Comparison of ENCODE assay signal across 10 mouse cellular contexts in the genomic region with DNA sequence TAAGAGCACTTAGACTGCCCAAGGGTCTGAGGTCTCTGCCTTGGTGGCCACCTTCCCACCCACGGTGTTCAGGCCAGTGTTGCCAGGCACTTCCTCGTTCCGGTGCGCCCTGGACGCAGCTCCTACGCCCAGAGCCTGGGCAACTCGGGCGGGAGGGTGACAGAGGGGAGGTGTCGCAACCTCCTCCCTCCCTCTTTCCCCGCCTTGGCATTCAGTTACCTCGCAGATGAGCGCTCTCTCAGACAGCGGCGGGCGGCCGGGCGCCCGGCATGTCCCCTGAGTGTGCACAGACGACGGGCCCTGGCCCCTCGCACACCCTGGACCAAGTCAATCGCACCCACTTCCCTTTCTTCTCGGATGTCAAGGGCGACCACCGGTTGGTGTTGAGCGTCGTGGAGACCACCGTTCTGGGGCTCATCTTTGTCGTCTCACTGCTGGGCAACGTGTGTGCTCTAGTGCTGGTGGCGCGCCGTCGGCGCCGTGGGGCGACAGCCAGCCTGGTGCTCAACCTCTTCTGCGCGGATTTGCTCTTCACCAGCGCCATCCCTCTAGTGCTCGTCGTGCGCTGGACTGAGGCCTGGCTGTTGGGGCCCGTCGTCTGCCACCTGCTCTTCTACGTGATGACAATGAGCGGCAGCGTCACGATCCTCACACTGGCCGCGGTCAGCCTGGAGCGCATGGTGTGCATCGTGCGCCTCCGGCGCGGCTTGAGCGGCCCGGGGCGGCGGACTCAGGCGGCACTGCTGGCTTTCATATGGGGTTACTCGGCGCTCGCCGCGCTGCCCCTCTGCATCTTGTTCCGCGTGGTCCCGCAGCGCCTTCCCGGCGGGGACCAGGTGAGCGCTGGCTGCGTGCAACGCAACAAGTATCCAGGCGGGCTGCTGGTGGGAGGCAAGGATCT. TPM values are rescaled to one million over a fixed set of nuclear protein-coding genes. Genes with fewer than 3 reads are reported as not detected.
DNase-seq lines count a peak whose midpoint lies in the region; ATAC-seq and TF ChIP-seq lines count a peak whose summit lies in the region.
"Had no signal": no experiment of that assay in that cellular context is flagged by ENCODE, and none has a peak within 500 bp of the region (broad histone marks: within the 10 kb centered on the region; RNA-seq: fewer than 3 reads in every experiment).

A gene (plus strand): TSS at position 214 of the 901 bp plus-strand sequence.

- H3K4me1 ChIP-seq in heart, embryonic 11.5 days (ENCODE audit: control insufficient read depth, insufficient read depth, low read length), result no peaks in the 10 kb centered on the region
- H3K4me1 ChIP-seq in ES-E14 (ENCODE audit: control insufficient read depth in 2 of 2, insufficient read depth in 2 of 2, low read length in 2 of 2, poor library complexity in 1 of 2), result peaks cover 2 to 5% of the 10 kb centered on the region in 2 experiments; a peak in 2 of 4 replicates
- H3K4me1 ChIP-seq in forebrain, embryonic 10.5 days, result peaks cover 22% of the 10 kb centered on the region
- H3K4me1 ChIP-seq in limb, embryonic 14.5 days (ENCODE audit: control insufficient read depth, insufficient read depth, low read length), result peaks cover 3% of the 10 kb centered on the region; the same call in 1 of the 2 replicates
- peaks cover 10% of the 10 kb centered on the region for H3K4me1 ChIP-seq in midbrain, embryonic 13.5 days (replicated peaks)

- no peak for DNase-seq in heart, postnatal 36 days
- no peak for DNase-seq in ES-E14 (ENCODE audit: low read depth, low spot score)
- DNase-seq in forebrain, embryonic 10.5 days (ENCODE audit: extremely low spot score, low spot score), result peak; percentile 26
- no peak for DNase-seq in limb, embryonic 14.5 days (ENCODE audit: low spot score)
- DNase-seq in layer of hippocampus, adult 18-20 months (ENCODE audit: low spot score in 2 of 2), result no peak
- DNase-seq in natural killer cell, adult 2 months (ENCODE audit: low spot score in 2 of 2), result no peak

- under 1% methylated on average over 77 of the region's 77 CpGs for WGBS in heart, embryonic 11.5 days (ENCODE audit: insufficient replicate concordance)
- under 1% methylated on average over 77 of the region's 77 CpGs for WGBS in forebrain, embryonic 10.5 days
- WGBS in limb, embryonic 14.5 days, result 1% methylated on average over 67 of the region's 77 CpGs
- WGBS in midbrain, embryonic 13.5 days, result under 1% methylated on average over 77 of the region's 77 CpGs

- no peak within 1 kb of the TSS for H3K27ac ChIP-seq in heart, embryonic 11.5 days (ENCODE audit: low read depth, low read length)
- H3K27ac ChIP-seq in ES-E14 (ENCODE audit: insufficient read depth, low read depth, low read length, poor library complexity, severe bottlenecking), result no peak within 1 kb of the TSS
- no peak within 1 kb of the TSS for H3K27ac ChIP-seq in forebrain, embryonic 10.5 days
- no peak within 1 kb of the TSS for H3K27ac ChIP-seq in limb, embryonic 14.5 days (replicated peaks; ENCODE audit: low read depth, low read length)
- no peak within 1 kb of the TSS for H3K27ac ChIP-seq in midbrain, embryonic 13.5 days

- peak within 1 kb of the TSS; percentile 61 for H3K4me2 ChIP-seq in heart, embryonic 11.5 days
- peak within 1 kb of the TSS; percentile 49 for H3K4me2 ChIP-seq in limb, embryonic 14.5 days (replicated peaks; ENCODE audit: low read depth, low read length, severe bottlenecking)
- peak within 1 kb of the TSS; percentile 58 for H3K4me2 ChIP-seq in midbrain, embryonic 13.5 days (replicated peaks)

- H3K36me3 ChIP-seq in heart, embryonic 11.5 days (ENCODE audit: control insufficient read depth, insufficient read depth, low read length), result no peaks in the 10 kb centered on the region
- H3K36me3 ChIP-seq in ES-E14 (ENCODE audit: control insufficient read depth, insufficient read depth, low read length, poor library complexity, severe bottlenecking), result no peaks in the 10 kb centered on the region
- H3K36me3 ChIP-seq in forebrain, embryonic 10.5 days (replicated peaks), result no peaks in the 10 kb centered on the region
- no peaks in the 10 kb centered on the region for H3K36me3 ChIP-seq in limb, embryonic 14.5 days (ENCODE audit: control insufficient read depth, insufficient read depth, low read length)
- H3K36me3 ChIP-seq in midbrain, embryonic 13.5 days, result no peaks in the 10 kb centered on the region

- no peaks in the 10 kb centered on the region for H3K9me3 ChIP-seq in heart, embryonic 11.5 days (replicated peaks; ENCODE audit: control insufficient read depth, low read length)
- H3K9me3 ChIP-seq in ES-E14 (ENCODE audit: control insufficient read depth, insufficient read depth, low read depth, low read length), result no peaks in the 10 kb centered on the region
- no peaks in the 10 kb centered on the region for H3K9me3 ChIP-seq in forebrain, embryonic 10.5 days
- no peaks in the 10 kb centered on the region for H3K9me3 ChIP-seq in limb, embryonic 14.5 days (ENCODE audit: control insufficient read depth, low read length)
- no peaks in the 10 kb centered on the region for H3K9me3 ChIP-seq in midbrain, embryonic 13.5 days

- in situ Hi-C loops in ES-E14 (cut with MboI; ENCODE audit: low sequenced_read_pairs in 2 of 2, unreplicated experiment in 2 of 2), result no loop called here

- H3K4me3 ChIP-seq in heart, embryonic 11.5 days (ENCODE audit: low read depth, low read length), result peak within 1 kb of the TSS; percentile 19
- peak within 1 kb of the TSS; percentile 52 to 69 for H3K4me3 ChIP-seq in ES-E14 (ENCODE audit: insufficient read depth in 1 of 2, low read depth in 1 of 2, low read length in 2 of 2, poor library complexity in 1 of 2, severe bottlenecking in 1 of 2)
- H3K4me3 ChIP-seq in forebrain, embryonic 10.5 days, result peak within 1 kb of the TSS; percentile 47
- H3K4me3 ChIP-seq in limb, embryonic 14.5 days (replicated peaks; ENCODE audit: low read length), result peak within 1 kb of the TSS; percentile 34
- peak within 1 kb of the TSS; percentile 34 for H3K4me3 ChIP-seq in midbrain, embryonic 13.5 days (replicated peaks)

- H3K9ac ChIP-seq in heart, embryonic 11.5 days (ENCODE audit: low read depth, low read length), result no peak within 1 kb of the TSS
- H3K9ac ChIP-seq in ES-E14 (ENCODE audit: insufficient read depth, low read depth, low read length, poor library complexity, severe bottlenecking), result peak within 1 kb of the TSS; percentile 65
- no peak within 1 kb of the TSS for H3K9ac ChIP-seq in limb, embryonic 14.5 days (ENCODE audit: low read depth, low read length, severe bottlenecking)
- no peak within 1 kb of the TSS; the same call in 1 of the 2 replicates for H3K9ac ChIP-seq in midbrain, embryonic 13.5 days (replicated peaks)

- TF ChIP-seq POLR2A in limb, embryonic 14.5 days (IDR thresholded peaks at IDR 0.05; ENCODE audit: borderline replicate concordance, extremely low read depth, insufficient read depth, insufficient read length), result no peak

- ATAC-seq in heart, embryonic 11.5 days (replicated peaks; ENCODE audit: insufficient number of reproducible peaks, low FRiP score, low TSS enrichment), result no peak
- ATAC-seq in limb, embryonic 14.5 days (ENCODE audit: low FRiP score, low read depth), result no peak
- ATAC-seq in midbrain, embryonic 13.5 days, result peak; percentile 55; the same call in 1 of the 2 replicates

- intact Hi-C loops in heart, postnatal 36 days (cut with DNase I), result no loop called here

- H3K27me3 ChIP-seq in heart, embryonic 11.5 days (ENCODE audit: control insufficient read depth, insufficient read depth, low read length), result peaks cover 60% of the 10 kb centered on the region
- H3K27me3 ChIP-seq in forebrain, embryonic 10.5 days (ENCODE audit: poor library complexity, severe bottlenecking), result peaks cover 79% of the 10 kb centered on the region
- peaks cover 34% of the 10 kb centered on the region for H3K27me3 ChIP-seq in limb, embryonic 14.5 days (ENCODE audit: control insufficient read depth, insufficient read depth, low read length)
- peaks cover 42% of the 10 kb centered on the region for H3K27me3 ChIP-seq in midbrain, embryonic 13.5 days

TF ChIP-seq in ES-E14, 5 proteins besides CTCF, POLR2A, EP300 and RAD21:
- TF ChIP-seq HCFC1 (IDR thresholded peaks at IDR 0.05; ENCODE audit: borderline replicate concordance, insufficient read depth, low read length), result no peak
- no peak for TF ChIP-seq CHD2 (IDR thresholded peaks at IDR 0.05; ENCODE audit: low read depth, low read length)
- no peak for TF ChIP-seq ZNF384 (IDR thresholded peaks at IDR 0.05; ENCODE audit: low read depth, low read length)
- no peak for TF ChIP-seq MAFK (IDR thresholded peaks at IDR 0.05; ENCODE audit: insufficient read depth, low read depth, low read length)
- TF ChIP-seq ZC3H11A (IDR thresholded peaks at IDR 0.05; ENCODE audit: borderline replicate concordance, low read depth, low read length), result no peak

RNA-seq across cellular contexts. Expression of the gene that starts here (rescaled TPM):
- 0.15 TPM in 1 of 2 replicates, not detected in the other for polyA plus RNA-seq in heart, embryonic 11.5 days (2014; fragmentation: Nextera tagmentation; extraction: Ambion mirVana)
- total RNA-seq in heart, postnatal 36 days (2021), result under 1 TPM in 1 of 2 experiments, not detected in 1; 0.22 TPM
- total RNA-seq in ES-E14 (2012; rRNA removed), result 0.22 and 0.90 TPM in 2 replicates
- 0.11 TPM in 1 of 2 replicates, not detected in the other for polyA plus RNA-seq in forebrain, embryonic 10.5 days (2016; fragmentation: Nextera tagmentation; extraction: Ambion mirVana)
- polyA plus RNA-seq in limb, embryonic 14.5 days (2012; rRNA removed), result 0.44 and 0.55 TPM in 2 replicates
- 0.22 TPM in 1 of 2 replicates, not detected in the other for polyA plus RNA-seq in limb, embryonic 14.5 days (2014; fragmentation: Nextera tagmentation; extraction: Ambion mirVana)
- polyA plus RNA-seq in midbrain, embryonic 13.5 days (2015; fragmentation: Nextera tagmentation; extraction: Ambion mirVana), result not detected in 2 replicates
- not detected for total RNA-seq in layer of hippocampus, adult 18-20 months (2021)
- total RNA-seq: left cerebral cortex, postnatal 36 days; MEL had no signal

Comparison
In these comparisons a context has a peak if more than half of its experiments do, and no peak if none do; other contexts are left out.
1. Peak in DNase-seq and H3K4me3 ChIP-seq in forebrain, embryonic 10.5 days; RNA of the gene not detected or under 1 TPM.
2. Peak in ATAC-seq, H3K4me3 ChIP-seq and H3K4me2 ChIP-seq in midbrain, embryonic 13.5 days; RNA of the gene not detected or under 1 TPM.